Mouse (Mus musculus): Measurements from ENCODE around the gene Phrf1.

Phrf1 gene

DNA sequence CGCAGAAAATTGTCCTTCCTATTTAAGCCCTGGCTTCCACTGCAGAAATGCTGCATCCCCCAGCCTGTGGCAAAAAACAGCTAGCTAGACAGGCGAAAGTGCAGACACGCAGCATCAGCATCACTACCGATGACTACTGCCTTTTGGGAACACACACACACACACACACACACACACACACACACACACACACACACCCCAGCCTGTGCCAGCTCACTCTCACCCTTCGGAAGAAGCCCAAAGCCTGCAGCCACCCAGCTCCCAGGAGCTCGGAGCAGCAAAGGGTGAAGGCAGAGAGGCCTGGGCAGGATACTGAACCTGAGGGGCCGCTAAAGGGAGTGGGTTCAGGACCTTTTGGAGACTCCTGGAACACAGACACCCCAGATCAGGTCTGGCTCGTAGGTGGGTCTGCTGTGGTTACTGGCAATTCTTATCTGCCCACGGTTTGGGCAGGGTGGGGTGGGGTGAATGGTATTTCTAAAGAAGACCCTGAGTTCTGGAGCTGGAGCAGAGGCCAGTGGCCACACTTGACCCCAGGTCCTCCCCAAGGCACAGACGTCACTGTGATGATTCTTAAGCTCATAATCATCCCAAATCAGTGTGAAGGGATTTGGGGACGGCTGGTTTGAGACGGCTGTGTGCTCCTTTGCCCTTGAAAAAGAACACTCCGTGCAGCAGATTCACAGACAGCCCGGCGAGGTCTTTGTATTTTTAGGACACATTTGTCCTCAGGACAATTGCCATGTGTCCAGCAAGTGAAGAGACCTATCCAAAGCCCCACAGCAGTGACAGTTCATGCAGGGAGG is 64.2 kb downstream of the Phrf1 start:
- DNase-seq (ENCODE audit: extremely low read depth, low read depth): no peak

DNA sequence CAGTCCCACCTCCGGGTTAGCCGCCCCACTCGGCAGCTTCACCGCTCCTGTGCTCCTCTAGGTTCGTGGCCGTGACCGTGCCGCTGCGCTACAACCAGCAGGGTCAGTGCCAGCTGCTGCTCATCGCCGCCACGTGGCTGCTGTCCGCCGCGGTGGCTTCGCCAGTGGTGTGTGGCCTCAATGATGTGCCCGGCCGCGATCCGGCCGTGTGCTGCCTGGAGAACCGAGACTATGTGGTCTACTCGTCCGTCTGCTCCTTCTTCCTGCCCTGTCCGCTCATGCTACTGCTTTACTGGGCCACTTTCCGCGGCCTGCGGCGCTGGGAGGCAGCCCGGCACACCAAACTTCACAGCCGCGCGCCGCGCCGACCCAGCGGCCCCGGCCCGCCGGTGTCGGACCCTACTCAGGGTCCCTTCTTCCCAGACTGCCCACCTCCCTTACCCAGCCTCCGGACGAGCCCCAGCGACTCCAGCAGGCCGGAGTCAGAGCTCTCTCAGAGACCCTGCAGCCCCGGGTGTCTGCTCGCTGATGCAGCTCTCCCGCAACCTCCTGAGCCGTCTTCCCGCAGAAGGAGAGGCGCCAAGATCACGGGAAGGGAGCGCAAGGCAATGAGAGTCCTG is 65.4 kb downstream of the Phrf1 start:
- DNase-seq (ENCODE audit: extremely low read depth, low read depth): no peak

DNA sequence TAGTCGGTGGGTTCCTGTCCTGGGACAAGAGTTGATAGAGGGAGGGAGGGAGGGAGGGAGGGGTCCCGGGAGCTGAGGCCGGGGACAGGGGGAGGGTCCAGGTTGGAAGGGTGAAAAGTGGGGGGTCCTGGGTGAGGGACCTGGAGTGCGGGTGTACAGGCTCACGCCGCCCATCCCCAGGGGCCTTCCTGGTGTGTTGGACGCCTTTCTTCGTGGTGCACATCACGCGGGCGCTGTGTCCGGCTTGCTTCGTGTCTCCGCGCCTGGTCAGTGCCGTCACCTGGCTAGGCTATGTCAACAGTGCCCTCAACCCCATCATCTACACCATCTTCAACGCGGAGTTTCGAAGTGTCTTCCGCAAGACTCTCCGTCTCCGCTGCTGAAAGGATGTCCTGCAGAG is 65.9 kb downstream of the Phrf1 start:
- DNase-seq (ENCODE audit: extremely low read depth, low read depth): no peak

DNA sequence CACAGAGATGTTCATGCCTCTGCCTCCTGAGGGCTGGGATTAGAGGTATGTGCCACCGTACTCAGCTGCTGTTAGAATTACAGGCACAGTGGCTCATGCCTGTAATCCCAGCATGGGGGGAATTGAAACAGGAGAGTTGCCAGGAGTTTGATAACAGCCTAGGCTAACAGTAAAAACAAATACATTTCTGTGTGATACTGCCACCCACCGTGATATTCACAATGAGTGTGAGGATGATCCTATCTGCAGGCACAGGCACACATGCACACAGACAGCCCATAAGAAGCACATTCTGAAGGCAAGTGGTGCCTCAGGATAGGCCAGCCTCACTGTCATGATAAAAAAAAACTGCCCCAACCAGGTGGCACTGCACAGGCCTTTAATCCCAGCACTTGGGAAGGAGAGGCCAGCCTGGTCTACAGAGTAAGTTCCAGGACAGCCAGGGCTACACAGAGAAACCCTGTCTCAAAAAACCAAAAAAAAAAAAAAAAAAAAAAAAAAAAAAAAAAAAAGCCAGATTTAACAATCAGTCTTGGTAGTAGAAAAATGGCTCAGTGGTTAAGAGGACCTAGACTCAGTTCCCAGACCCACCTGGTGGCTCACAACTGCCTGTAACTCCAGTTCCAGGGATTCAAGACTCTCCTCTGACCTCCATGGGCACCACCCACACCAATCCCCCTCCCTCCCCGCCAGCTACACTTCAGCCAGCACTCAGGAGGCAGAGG is 69.5 kb downstream of the Phrf1 start:
- no peak for DNase-seq (ENCODE audit: extremely low read depth, low read depth)

DNA sequence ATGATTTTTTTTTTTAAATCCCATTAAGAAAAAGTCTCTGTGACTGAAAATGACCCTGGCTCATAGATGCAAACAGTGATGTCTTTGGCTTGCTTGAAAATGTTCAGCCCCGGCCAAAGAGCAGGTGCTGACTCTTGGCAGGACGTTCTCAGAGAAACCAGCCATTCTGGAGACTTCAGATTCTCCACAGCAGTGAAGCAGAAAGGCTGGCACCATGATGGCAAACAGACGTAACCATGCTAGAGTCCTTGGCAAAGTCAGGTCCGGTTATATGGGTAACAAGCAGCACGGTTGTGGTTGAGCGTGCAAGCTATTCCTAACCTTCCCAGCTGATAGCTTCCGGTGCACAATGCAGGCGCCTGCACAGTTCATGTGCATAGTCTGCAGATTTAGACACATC is 70.6 kb downstream of the Phrf1 start:
- no peak for DNase-seq (ENCODE audit: extremely low read depth, low read depth)

DNA sequence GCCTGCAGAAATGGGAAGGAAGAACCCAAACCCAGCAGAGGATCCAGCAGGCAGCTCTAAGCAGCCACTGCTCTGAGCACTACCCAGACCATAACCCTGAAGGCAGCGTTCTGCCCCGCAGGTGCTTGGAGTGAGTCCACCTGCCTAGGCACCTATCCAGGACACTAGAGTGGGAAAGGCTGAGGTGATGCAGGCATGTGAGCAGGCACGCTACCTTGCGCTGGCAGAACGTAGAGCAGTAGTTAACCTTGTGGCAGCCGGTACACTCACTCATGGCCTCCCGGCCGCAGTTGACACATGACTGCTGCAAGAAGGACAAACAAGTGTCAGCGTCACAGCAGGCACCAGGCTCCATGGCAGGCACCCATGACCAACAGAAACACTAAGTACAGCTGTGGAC is 72.8 kb downstream of the Phrf1 start:
- no peak for DNase-seq (ENCODE audit: extremely low read depth, low read depth)

DNA sequence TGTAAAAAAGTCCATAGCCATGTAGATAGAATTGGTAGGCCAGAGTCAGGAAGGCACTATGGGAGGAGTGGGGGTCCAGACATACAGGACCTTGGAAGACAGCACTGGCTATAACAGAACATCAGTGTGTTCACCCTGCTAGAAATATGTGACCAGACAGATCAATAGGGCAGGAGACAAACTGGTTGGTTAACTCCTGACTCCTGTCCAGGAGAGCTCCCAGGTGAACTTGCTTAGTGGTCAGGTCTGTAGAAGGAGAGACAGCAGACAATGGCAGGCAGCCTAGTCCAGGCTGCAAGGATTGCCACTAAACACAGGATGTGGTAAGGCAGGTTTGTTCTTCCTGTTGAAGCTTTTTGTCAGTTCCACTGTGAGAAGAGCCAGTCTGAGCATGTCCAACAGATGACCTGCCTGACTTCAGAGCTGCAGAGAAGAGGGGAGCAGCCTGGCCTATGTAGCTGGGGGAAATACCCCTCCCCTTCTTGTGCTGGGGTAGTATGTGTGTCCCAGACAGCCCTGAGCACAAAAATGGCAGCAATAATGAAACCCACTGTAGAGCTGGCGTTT is 74.2 kb downstream of the Phrf1 start:
- DNase-seq (ENCODE audit: extremely low read depth, low read depth): no peak

DNA sequence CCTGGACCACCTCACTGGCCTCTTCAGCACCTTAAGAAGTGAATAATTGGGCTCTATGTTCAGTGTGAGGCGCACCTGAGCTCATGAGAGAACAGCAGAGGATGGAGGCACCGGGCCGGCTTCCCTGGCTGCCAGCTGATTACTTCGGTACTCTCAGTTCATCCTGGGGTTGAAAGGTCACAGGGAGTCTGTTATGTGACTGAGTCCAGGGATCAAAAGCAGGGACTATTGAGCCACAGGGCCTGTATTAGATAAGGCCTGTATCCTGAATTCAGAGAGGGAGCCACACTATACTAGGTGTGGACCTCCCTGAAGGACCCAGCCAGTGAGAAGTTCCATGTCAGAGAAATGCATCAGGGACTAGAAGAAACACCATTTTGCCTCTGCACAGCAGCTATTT is 76.0 kb downstream of the Phrf1 start:
- no peak for DNase-seq (ENCODE audit: extremely low read depth, low read depth)

All from MEL-GATA-1-ER (cell line).